16 mouse cellular contexts compared by ENCODE assay signal in genomic region chr9:97527276-97527675, GRCm38 (mm10).
A peak's percentile ranks its signal among the peaks of the same experiment; 100 is the strongest.
DNase-seq lines count a peak whose midpoint lies in the region; ATAC-seq lines count a peak whose summit lies in the region.
"Had no signal": no experiment of that assay in that cellular context is flagged by ENCODE, and none has a peak within 500 bp of the region (broad histone marks: within the 10 kb centered on the region; RNA-seq: fewer than 3 reads in every experiment).

No protein-coding gene starts in this region.

- no peak overlapping the region for H3K4me2 ChIP-seq in heart, embryonic 12.5 days
- H3K4me2 ChIP-seq in midbrain, embryonic 11.5 days, result no peak overlapping the region
- H3K4me2 ChIP-seq in midbrain, embryonic 14.5 days (ENCODE audit: low read length), result no peak overlapping the region
- H3K4me2 ChIP-seq: liver, embryonic 13.5 days had no signal

- no peaks in the 10 kb centered on the region for H3K27me3 ChIP-seq in heart, embryonic 12.5 days (replicated peaks)
- H3K27me3 ChIP-seq in midbrain, embryonic 11.5 days (ENCODE audit: control insufficient read depth, insufficient read depth, low read length), result no peaks in the 10 kb centered on the region
- H3K27me3 ChIP-seq in midbrain, embryonic 14.5 days (ENCODE audit: control insufficient read depth, insufficient read depth, low read length), result no peaks in the 10 kb centered on the region
- H3K27me3 ChIP-seq: liver, embryonic 13.5 days; Patski had no signal

- H3K4me3 ChIP-seq in heart, embryonic 12.5 days, result no peak overlapping the region
- no peak overlapping the region for H3K4me3 ChIP-seq in midbrain, embryonic 11.5 days (ENCODE audit: low read depth, low read length)
- no peak overlapping the region for H3K4me3 ChIP-seq in midbrain, embryonic 14.5 days (replicated peaks; ENCODE audit: low read depth, low read length)
- H3K4me3 ChIP-seq: hindbrain, embryonic 10.5 days; liver, embryonic 13.5 days had no signal

- no peaks in the 10 kb centered on the region for H3K9me3 ChIP-seq in heart, embryonic 12.5 days (replicated peaks)
- no peaks in the 10 kb centered on the region for H3K9me3 ChIP-seq in midbrain, embryonic 11.5 days (ENCODE audit: control insufficient read depth, low read length)
- H3K9me3 ChIP-seq in midbrain, embryonic 14.5 days (ENCODE audit: control insufficient read depth, low read length), result no peaks in the 10 kb centered on the region
- H3K9me3 ChIP-seq: hindbrain, embryonic 10.5 days; liver, embryonic 13.5 days had no signal

- ATAC-seq in heart, embryonic 12.5 days (ENCODE audit: insufficient number of reproducible peaks, low FRiP score), result no peak
- no peak for ATAC-seq in midbrain, embryonic 11.5 days (ENCODE audit: low FRiP score)
- ATAC-seq in midbrain, embryonic 14.5 days (ENCODE audit: low FRiP score, low TSS enrichment), result no peak
- ATAC-seq in megakaryocyte, adult 5-6 weeks (ENCODE audit: poor library complexity, severe bottlenecking), result no peak
- ATAC-seq: forebrain, embryonic 14.5 days; intestine, embryonic 16.5 days; Patski had no signal

- H3K27ac ChIP-seq in heart, embryonic 12.5 days (ENCODE audit: poor library complexity, severe bottlenecking), result no peak overlapping the region
- no peak overlapping the region for H3K27ac ChIP-seq in midbrain, embryonic 11.5 days (ENCODE audit: low read depth, low read length)
- H3K27ac ChIP-seq in midbrain, embryonic 14.5 days (replicated peaks; ENCODE audit: low read depth, low read length), result no peak overlapping the region
- H3K27ac ChIP-seq: hindbrain, embryonic 10.5 days; liver, embryonic 13.5 days had no signal

- no peak overlapping the region for H3K9ac ChIP-seq in heart, embryonic 12.5 days
- no peak overlapping the region for H3K9ac ChIP-seq in midbrain, embryonic 11.5 days (ENCODE audit: low read length)
- H3K9ac ChIP-seq in midbrain, embryonic 14.5 days (replicated peaks; ENCODE audit: low read length), result no peak overlapping the region
- H3K9ac ChIP-seq: liver, embryonic 13.5 days had no signal

- H3K4me1 ChIP-seq in heart, embryonic 12.5 days (replicated peaks), result no peaks in the 10 kb centered on the region
- H3K4me1 ChIP-seq in midbrain, embryonic 11.5 days (ENCODE audit: control insufficient read depth, insufficient read depth, low read length), result no peaks in the 10 kb centered on the region
- H3K4me1 ChIP-seq in midbrain, embryonic 14.5 days (ENCODE audit: control insufficient read depth, insufficient read depth, low read length), result no peaks in the 10 kb centered on the region
- H3K4me1 ChIP-seq: liver, embryonic 13.5 days had no signal

- intact Hi-C loops in heart, postnatal 10 days (cut with DNase I), result no loop called here

- peak; percentile 10 to 22 for DNase-seq in cerebellum, adult 18-20 months
- no peak for DNase-seq in cerebellum, postnatal 4 days (ENCODE audit: low spot score in 2 of 2)
- peak; percentile 2 to 13 for DNase-seq in heart, postnatal 10 days
- peak; percentile 8 for DNase-seq in midbrain, embryonic 11.5 days (ENCODE audit: low spot score, missing footprints)
- DNase-seq in midbrain, embryonic 14.5 days, result no peak
- DNase-seq in gastrocnemius, postnatal 25 days, result peak; percentile 16
- DNase-seq: B cell, adult 2 months; layer of hippocampus, postnatal 36 days; liver, embryonic 13.5 days; thymus, adult 18-20 months had no signal

- H3K36me3 ChIP-seq in heart, embryonic 12.5 days, result no peaks in the 10 kb centered on the region
- no peaks in the 10 kb centered on the region for H3K36me3 ChIP-seq in midbrain, embryonic 11.5 days (ENCODE audit: control insufficient read depth, insufficient read depth, low read length)
- H3K36me3 ChIP-seq in midbrain, embryonic 14.5 days (ENCODE audit: control insufficient read depth, insufficient read depth, low read length), result no peaks in the 10 kb centered on the region
- H3K36me3 ChIP-seq: hindbrain, embryonic 10.5 days; liver, embryonic 13.5 days had no signal

- WGBS in heart, embryonic 12.5 days, result 84% methylated on average over 1 of the region's 1 CpGs
- 78% methylated on average over 1 of the region's 1 CpGs for WGBS in midbrain, embryonic 11.5 days
- WGBS in midbrain, embryonic 14.5 days, result 92% methylated on average over 1 of the region's 1 CpGs

Comparison
In these comparisons a context has a peak if more than half of its experiments do, and no peak if none do; other contexts are left out.
1. DNase-seq: peak in cerebellum, adult 18-20 months (2 of 2), heart, postnatal 10 days (2 of 2), midbrain, embryonic 11.5 days (single experiment) and gastrocnemius, postnatal 25 days (single experiment); none in cerebellum, postnatal 4 days (0 of 2) and midbrain, embryonic 14.5 days (single experiment).